Mouse (Mus musculus): Measurements from ENCODE around the gene Mrgprb2.

Gene Mrgprb2

DNA sequence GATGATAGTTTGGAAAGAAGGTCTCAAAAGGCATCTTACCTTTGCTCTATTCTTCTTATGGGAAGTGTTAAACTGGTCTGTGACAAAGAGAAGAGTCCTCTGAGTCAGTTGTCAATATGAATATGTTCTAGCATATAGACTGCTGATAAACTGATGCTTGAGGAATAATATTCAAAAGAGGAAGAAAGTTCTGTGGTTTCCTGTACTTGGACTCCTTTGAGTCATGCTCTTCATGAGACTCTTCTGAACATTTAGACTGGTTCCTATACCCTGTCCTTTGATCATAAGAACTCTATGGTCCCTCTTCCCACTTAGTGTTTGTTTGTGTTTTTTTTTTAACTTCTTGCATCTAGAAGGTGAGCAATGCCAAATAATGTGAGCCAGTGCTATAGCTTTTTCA, at the start of gene Mrgprb2:
TSS of gene Mrgprb2 (minus strand) at position 101 of the 400 bp plus-strand sequence.
- DNase-seq (ENCODE audit: low read depth): no peak
